Mouse (Mus musculus) heart, adult 18-20 months (tissue): Measurements from ENCODE around the gene Naa40. TPM values are rescaled to one million over a fixed set of nuclear protein-coding genes. Genes with fewer than 3 reads are reported as not detected.

ENCODE experiments used
- DNase-seq, 2 experiments: peaks; one replicate each; pipeline ENCODE4 v3.0.0; 2021 to 2022; ENCODE audit warnings: mixed read lengths in 1 of 2
- total RNA-seq, 2 experiments: library from RNA; stranded (reverse); gene quantifications; 2 replicates each; pipeline ENCODE4 v1.2.3; 2021

Naa40 gene
- total RNA-seq, 2 experiments from 2014 or later: 14.2 to 14.9 TPM

DNA sequence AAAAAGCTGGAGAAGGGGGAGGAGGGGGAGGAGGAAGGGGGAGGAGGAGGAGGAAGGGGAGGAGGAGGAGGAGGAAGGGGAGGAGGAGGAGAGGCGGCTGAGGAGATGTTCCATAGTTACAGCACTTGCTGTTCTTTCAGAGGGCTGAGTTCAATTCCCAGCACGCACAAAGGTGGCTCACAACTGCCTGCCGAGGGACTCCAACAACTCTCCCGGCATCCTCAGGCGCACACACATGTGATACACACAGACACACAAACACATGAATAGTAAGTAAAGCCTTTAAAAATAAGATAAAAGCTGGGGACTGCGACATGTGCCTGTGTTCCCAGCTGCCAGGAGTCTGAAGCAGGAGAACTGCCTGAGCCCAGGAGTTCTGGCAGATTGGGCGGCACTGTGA is 59.5 kb downstream of the Naa40 start:
- DNase-seq: no peak

DNA sequence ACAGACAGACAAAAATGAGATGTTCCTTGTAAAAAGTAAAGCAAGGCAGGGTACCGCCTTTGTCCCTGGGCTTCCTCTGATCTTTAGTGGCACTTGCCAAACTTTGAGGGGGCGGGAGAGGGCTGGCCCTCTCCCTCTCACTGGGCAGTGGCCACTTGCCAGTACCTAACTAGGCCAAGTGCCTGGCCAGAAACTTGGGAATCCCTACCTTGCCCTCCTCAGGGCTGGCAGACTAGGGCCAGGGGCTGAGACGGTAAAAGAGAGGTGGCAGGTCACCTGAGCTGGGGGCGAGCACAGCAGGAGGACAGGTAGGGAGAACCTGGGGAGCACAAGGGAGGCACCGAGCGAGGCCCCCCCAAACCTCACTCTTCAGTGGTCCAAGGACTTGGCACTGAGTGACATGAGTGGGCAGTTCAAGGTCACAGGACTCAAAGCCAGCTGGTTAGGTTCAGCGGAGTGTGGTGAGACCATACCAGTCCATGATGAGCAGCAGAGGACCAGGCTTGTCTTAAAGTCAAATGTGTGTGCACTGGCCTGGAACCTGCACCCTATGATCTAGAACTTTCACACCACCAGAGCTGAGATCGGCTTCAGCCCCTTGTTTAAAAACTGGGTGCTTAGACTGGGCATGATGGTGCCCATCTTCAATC is 60.1 kb downstream of the Naa40 start:
- peak in 1 of 2 experiments; percentile 27 for DNase-seq

DNA sequence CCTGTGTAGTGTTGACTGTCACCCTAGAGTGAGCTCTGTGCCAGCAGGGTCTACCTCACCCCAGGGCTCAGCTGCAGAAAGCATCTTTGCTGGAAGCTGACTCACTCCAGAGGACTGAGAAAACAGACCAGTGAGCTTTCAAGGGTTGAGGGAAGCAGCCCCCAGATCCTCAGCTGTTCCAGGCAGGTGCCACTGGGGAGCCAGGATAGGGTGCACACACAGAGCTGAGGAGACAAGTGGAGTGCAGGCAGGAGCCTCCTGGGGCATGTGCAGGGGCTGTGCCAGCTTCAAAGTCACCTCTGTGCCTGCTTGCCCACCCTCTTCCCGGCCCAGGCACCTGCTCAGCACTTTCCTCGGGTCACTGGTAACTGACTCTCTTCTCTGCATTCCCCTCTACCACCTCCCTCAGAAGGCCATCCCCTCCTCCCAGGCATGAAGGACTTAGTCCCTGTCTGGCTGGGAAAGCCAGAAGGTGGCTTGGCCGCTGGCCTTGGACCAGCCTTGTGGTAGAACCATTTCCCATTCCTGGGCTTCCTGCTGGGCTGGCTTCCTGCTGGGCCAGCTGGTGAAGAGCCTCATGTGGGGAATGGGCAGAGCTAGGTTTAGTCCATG is 62.0 kb downstream of the Naa40 start:
- DNase-seq: no peak

DNA sequence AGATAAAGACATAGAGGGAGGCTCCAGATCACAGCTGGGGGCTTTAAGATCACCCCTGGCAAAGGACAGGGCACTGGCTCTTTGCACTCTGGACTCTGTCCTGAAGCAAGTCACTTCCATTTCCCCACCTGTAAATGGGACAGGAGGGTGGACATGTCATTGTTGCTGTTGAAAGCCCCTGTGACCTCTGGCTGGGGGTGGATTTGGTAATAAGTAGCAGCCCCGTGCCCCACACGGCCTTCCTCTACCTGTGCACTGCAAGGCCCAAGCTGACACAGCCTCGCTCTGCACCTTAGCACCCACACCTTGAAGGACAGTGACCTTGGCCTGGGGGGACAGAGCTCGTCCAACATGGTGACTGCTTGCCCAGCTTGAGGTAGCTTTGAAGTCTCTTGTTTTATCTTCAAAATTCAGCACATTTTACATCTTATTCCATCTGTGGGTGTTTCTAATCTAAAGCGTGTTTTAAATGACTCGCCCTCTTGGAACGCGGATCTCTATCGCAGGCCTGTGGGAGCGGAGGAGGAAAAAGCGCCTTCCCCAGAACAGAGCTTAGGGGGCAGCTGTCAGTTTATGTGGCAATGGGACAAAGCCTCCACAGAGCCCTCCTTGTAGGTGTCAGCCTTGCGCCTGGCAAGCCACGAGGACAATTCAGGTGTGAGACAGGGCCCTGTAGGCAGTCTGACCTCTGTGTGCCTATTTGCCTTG is 63.0 kb downstream of the Naa40 start:
- no peak for DNase-seq

DNA sequence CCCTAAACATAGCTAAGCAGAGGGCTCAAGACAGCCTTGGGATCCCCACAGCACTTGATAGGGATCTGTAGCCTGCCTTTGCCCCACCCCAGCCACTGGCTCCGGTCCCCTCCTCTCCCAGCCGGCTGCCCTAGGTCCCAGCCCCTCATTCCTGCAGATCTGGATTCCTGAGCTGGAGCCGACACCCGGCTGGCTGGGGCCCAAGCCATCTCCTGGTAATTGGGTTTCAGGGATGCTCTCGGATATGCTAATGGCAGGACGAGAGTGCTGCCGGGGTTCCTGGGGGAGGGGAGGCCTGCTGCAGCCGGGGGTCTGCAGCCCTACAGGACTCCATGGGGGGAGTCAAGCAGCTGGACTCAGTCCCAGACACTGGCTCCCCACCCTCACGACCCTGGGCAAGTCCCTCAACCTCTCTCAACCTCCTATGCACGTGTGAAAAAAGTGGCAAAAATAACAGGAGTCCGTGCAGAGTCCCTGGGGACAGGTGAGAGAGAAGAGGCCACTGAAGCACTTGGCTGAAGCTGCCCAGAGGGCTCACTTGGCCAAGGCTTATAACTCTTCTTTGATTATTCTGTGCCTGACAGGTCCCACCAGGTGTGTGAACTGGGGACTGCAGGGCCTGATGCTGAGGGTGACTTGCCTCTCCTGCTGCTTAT is 64.8 kb downstream of the Naa40 start:
- no peak for DNase-seq

Other genes with a start within 250 kb of the Naa40 start
- gene Dnajc4, start 248.6 kb downstream of the Naa40 start, total RNA-seq: 10 to 100 TPM; 54.6 to 55.1 TPM
- gene Nudt22, start 245.1 kb downstream of the Naa40 start, total RNA-seq: 10 to 100 TPM; 23.7 to 25.4 TPM
- gene Trpt1, start 245.1 kb downstream of the Naa40 start, total RNA-seq: 10 to 100 TPM; 22.4 to 26.4 TPM
- 1 to 10 TPM; 4.4 to 6.0 TPM for gene Fermt3, start 221.7 kb downstream of the Naa40 start, total RNA-seq
- 100 to 1,000 TPM; 137 to 160 TPM for gene Stip1, start 201.2 kb downstream of the Naa40 start, total RNA-seq
- 100 to 1,000 TPM; 303 to 332 TPM for gene Macrod1, start 184.4 kb downstream of the Naa40 start, total RNA-seq
- gene Flrt1, start 135.5 kb downstream of the Naa40 start, total RNA-seq: 1 to 10 TPM in 1 of 2 experiments, under 1 TPM in 1; 0.82 to 1.4 TPM
- 10 to 100 TPM; 73.8 to 78.7 TPM for gene Otub1, start 34.9 kb downstream of the Naa40 start, total RNA-seq
- gene Cox8a, start 23.6 kb downstream of the Naa40 start, total RNA-seq: 100 to 1,000 TPM; 344 to 429 TPM
- gene Rcor2, start 26.1 kb upstream of the Naa40 start, total RNA-seq: 1 to 10 TPM; 4.0 to 6.5 TPM
- 10 to 100 TPM; 43.3 to 49.9 TPM for gene Mark2, start 100.7 kb upstream of the Naa40 start, total RNA-seq
- gene Spindoc, start 141.8 kb upstream of the Naa40 start, total RNA-seq: 10 to 100 TPM; 12.9 to 14.9 TPM
- 10 to 100 TPM; 11.5 to 11.8 TPM for gene 2700081O15Rik, start 176.4 kb upstream of the Naa40 start, total RNA-seq
- gene Rtn3, start 242.1 kb upstream of the Naa40 start, total RNA-seq: 10 to 100 TPM; 70.9 to 79.7 TPM